Mouse (Mus musculus) ES-E14 (cell line): ENCODE data around the gene Mesp2. TPM values are rescaled to one million over a fixed set of nuclear protein-coding genes. Genes with fewer than 3 reads are reported as not detected.

Source experiments
- DNase-seq: peaks from one replicate; pipeline ENCODE4 v3.0.0-alpha.2; 2013; ENCODE audit warnings: low read depth, low spot score
- H3K27ac ChIP-seq: 2 replicates; pipeline ENCODE4 v1.5.1; 2012; ENCODE audit warnings: low read depth, mild to moderate bottlenecking, low read length, moderate library complexity, mixed read lengths; ENCODE audit not compliant: poor library complexity, insufficient read depth, severe bottlenecking
- H3K36me3 ChIP-seq: 2 replicates; pipeline ENCODE4 v1.6.1; 2012; ENCODE audit warnings: mild to moderate bottlenecking, low read length, moderate library complexity, mixed read lengths; ENCODE audit not compliant: control insufficient read depth, poor library complexity, insufficient read depth, severe bottlenecking
- H3K4me1 ChIP-seq, 2 experiments: fragments of 150-350 bp in 1 of 2; sonication (generic) in 1 of 2; 2 replicates each; pipeline ENCODE4 v1.6.1; 2012; ENCODE audit warnings: low read length in 2 of 2, mild to moderate bottlenecking in 1 of 2, mixed read lengths in 1 of 2; ENCODE audit not compliant: control insufficient read depth in 2 of 2, insufficient read depth in 2 of 2, poor library complexity in 1 of 2
- H3K4me3 ChIP-seq, 2 experiments: fragments of 150-350 bp in 1 of 2; sonication (generic) in 1 of 2; 2 replicates each; pipeline ENCODE4 v1.5.1; 2012; ENCODE audit warnings: low read length in 2 of 2, low read depth in 1 of 2, mild to moderate bottlenecking in 1 of 2, mixed read lengths in 1 of 2; ENCODE audit not compliant: insufficient read depth in 1 of 2, poor library complexity in 1 of 2, severe bottlenecking in 1 of 2
- H3K9ac ChIP-seq: 2 replicates; pipeline ENCODE4 v1.6.1; 2012; ENCODE audit warnings: low read depth, mild to moderate bottlenecking, low read length, mixed read lengths; ENCODE audit not compliant: poor library complexity, insufficient read depth, severe bottlenecking
- H3K9me3 ChIP-seq: fragments of 150-350 bp; sonication (generic); 2 replicates; pipeline ENCODE4 v1.6.1; 2012; ENCODE audit warnings: low read depth, mild to moderate bottlenecking, low read length; ENCODE audit not compliant: control insufficient read depth, insufficient read depth
- CHD2 ChIP-seq: IDR thresholded peaks from 2 replicates; pipeline ENCODE4 v1.6.1; 2014; ENCODE audit warnings: mild to moderate bottlenecking, low read depth, low read length, inconsistent platforms
- HCFC1 ChIP-seq: IDR thresholded peaks from 2 replicates; pipeline ENCODE4 v1.6.1; 2012; ENCODE audit warnings: low read length, inconsistent platforms, borderline replicate concordance; ENCODE audit not compliant: insufficient read depth
- MAFK ChIP-seq: IDR thresholded peaks from 2 replicates; pipeline ENCODE4 v1.6.1; 2014; ENCODE audit warnings: mild to moderate bottlenecking, low read depth, low read length, inconsistent platforms; ENCODE audit not compliant: insufficient read depth
- ZC3H11A ChIP-seq: IDR thresholded peaks from 2 replicates; pipeline ENCODE4 v1.6.1; 2012; ENCODE audit warnings: low read depth, mild to moderate bottlenecking, inconsistent platforms, low read length, borderline replicate concordance
- ZNF384 ChIP-seq: IDR thresholded peaks from 2 replicates; pipeline ENCODE4 v1.6.1; 2012; ENCODE audit warnings: low read depth, low read length, inconsistent platforms
- in situ Hi-C, 2 experiments: fragments of 600-800 bp; cut with MboI; formaldehyde crosslinking; loops; one replicate each; pipeline ENCODE4 v1.15.1; 2025; ENCODE audit warnings: low sequenced_read_pairs in 2 of 2, inconsistent platforms in 1 of 2; ENCODE audit not compliant: unreplicated experiment in 2 of 2
- total RNA-seq: library from RNA; depleted of rRNA; stranded (reverse); fragments of 300-350 nt; gene quantifications from 2 replicates; pipeline ENCODE4 v1.2.3, GENCODE M21; 2012

Mesp2 gene
- total RNA-seq, 1 experiment: 1.0 TPM

DNA sequence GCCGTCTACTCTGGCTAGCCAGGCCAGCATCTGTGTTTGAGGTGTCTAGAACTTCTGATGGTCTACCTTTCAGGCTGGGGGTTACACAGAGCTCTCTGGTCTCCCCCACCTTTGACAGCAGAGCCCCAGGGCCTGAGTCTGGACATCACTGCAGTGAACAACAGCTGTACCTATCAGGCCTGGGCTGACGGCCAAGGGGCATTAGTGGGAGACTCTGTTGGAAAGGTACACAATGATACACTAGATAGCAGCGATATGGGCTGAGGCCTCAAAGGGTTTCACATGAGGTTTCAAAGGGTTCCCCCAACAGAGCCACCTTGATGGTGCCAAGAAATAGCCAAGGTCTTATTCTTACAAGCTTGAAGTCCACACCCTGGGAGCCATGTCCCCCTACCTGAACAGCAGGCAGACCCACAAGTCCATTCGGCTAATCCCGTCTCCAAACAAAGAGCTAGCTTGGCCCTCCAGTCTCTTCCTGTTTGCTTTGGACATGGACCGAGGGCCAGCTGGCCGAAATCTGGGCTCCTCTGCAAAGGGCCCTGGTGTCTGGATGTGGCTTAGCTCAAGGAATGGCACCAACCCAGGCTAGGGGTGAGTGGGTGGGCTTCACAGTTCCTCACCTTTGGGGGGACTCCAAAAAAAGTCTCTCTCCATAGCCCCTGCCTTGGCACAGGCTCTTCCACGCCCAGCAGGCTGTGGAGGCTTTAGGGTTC, 33.7 kb downstream of the Mesp2 start:
- no peak for TF ChIP-seq ZC3H11A
- no peak for TF ChIP-seq HCFC1
- TF ChIP-seq MAFK: no peak
- no peak for TF ChIP-seq ZNF384
- TF ChIP-seq CHD2: no peak
- Histone ChIP-seq H3K36me3 (peaks cover 4% of the 10 kb centered on the region; the same call in 1 of the 2 replicates), H3K4me3 (no peak overlapping the region), H3K4me1 (0 out of 4 replicates have a peak, but pooled peaks cover 0 to under 1% of the 10 kb centered on the region in 2 experiments), H3K9ac (no peak overlapping the region), H3K9me3 (no peaks in the 10 kb centered on the region), H3K27ac (no peak overlapping the region)
- in situ Hi-C loops: no loop called here
- no peak for DNase-seq

DNA sequence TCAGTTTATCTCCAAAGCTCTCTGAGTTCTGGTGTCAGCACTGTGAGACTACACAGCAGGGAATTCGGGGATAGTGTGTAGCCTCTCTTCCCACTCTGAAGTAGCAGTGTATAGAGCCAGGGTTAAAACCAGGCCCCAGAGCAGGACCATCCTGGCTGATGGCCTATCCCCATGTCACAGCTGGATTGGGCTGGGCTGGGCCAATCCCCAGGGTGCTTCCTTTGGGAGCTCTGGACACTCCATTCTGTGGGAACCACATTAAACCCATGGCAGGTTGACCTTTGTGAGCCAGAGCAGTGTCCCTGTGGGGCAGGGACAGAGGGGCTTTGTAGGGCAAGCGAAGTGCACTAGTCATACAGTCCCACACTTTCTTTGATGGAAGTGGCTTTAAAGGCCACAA, 35.8 kb downstream of the Mesp2 start:
- in situ Hi-C loops: no loop called here
- no peak overlapping the region for H3K9ac ChIP-seq
- no peak overlapping the region for H3K4me3 ChIP-seq
- peaks cover 4% of the 10 kb centered on the region; the same call in 1 of the 2 replicates for H3K36me3 ChIP-seq
- H3K9me3 ChIP-seq: no peaks in the 10 kb centered on the region
- no peak overlapping the region for H3K27ac ChIP-seq
- H3K4me1 ChIP-seq: peaks cover 0 to 3% of the 10 kb centered on the region in 2 experiments; a peak in 1 of 4 replicates
- no peak for DNase-seq
- TF ChIP-seq MAFK (no peak), CHD2 (no peak), ZC3H11A (no peak), ZNF384 (no peak), HCFC1 (no peak)

DNA sequence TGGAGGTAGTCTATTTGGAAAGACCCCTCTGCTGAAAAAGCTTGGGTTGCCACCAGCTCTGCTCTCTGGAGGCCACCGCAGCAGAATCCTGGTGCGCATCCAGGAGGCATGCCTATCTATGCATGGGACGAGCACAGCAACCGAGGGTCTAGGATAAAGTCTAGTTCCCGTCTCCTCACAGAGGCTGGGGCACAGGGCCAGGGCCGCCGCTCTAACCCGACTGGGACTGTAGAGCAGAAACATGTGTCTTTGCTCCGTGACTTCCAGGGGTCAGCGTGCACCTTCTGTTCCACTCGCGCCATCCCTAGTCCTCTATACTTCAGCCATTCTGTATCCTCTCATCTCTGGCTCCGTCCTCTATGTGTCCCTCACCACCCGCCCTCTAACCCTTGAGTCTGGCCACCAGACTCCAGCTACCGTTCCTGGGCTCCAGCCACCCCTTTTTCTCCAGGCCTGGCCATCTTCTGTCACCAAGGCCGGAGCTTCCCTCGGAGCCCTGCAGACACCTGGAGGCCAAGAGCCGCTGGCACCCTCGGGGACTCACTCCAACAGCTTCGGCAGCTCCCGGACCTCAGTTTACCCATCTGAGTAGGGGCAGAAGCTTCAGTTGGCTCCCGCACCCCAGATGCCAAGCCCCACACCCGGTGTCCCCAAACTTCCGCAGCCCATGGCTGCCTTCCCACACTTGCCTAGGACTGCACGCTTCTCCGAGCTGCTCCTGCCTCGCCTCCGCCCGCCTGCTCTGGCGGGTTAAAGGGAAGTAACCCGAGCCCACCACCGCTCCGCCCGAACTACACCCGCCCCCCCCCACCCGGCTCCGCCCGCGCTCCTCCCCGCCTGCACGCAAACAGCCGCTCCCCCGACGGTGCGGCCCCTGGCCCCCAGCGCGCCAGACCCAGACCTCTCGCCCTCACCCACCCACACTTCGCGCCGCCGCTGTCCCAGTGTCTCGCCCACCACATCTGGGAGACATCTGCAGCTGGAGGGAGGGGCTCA, 37.2 kb downstream of the Mesp2 start:
- Histone ChIP-seq H3K4me3 (peak overlapping the region; percentile 70 to 80), H3K9ac (peak overlapping the region; percentile 74), H3K36me3 (no peaks in the 10 kb centered on the region), H3K9me3 (no peaks in the 10 kb centered on the region), H3K27ac (no peak overlapping the region), H3K4me1 (peaks cover 0 to 3% of the 10 kb centered on the region in 2 experiments; a peak in 1 of 4 replicates)
- in situ Hi-C loops: no loop called here
- DNase-seq: no peak
- TF ChIP-seq CHD2 (no peak), ZNF384 (no peak), ZC3H11A (no peak), MAFK (no peak), HCFC1 (no peak)

DNA sequence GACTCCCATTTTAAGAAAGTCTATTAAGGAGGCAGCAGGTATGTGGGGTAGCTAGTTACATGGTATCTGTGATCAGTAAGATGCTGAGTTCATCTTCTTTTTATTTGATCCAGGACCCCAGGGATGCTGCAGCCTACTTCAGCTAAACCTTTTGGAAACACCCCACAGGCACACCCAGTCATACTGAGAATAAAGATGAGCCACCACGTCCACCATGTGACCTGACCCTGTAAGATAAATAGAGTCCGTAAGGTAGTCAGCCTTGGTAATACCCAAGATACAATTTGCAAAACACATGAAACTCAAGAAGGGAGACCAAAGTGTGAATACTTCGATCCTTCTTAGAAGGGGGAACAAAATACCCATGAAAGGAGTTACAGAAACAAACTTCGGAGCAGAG, 45.8 kb downstream of the Mesp2 start:
- in situ Hi-C loops: no loop called here
- no peak for DNase-seq
- peaks cover 7 to 8% of the 10 kb centered on the region in 2 experiments; a peak in 2 of 4 replicates for H3K4me1 ChIP-seq
- no peak overlapping the region for H3K4me3 ChIP-seq
- no peak overlapping the region for H3K27ac ChIP-seq
- TF ChIP-seq ZC3H11A (no peak), MAFK (no peak), CHD2 (no peak), HCFC1 (no peak), ZNF384 (no peak)
- no peaks in the 10 kb centered on the region for H3K9me3 ChIP-seq
- H3K9ac ChIP-seq: no peak overlapping the region
- H3K36me3 ChIP-seq: no peaks in the 10 kb centered on the region
